Mouse (Mus musculus) liver, embryonic 14.5 days (tissue): Measurements from ENCODE around the gene Sorcs3.

ENCODE experiments used
- CTCF ChIP-seq: IDR thresholded peaks from 2 replicates; pipeline ENCODE4 v1.5.1; 2016; ENCODE audit warnings: antibody characterized with exemption, low read depth, control low read depth
- EP300 ChIP-seq: IDR thresholded peaks from 2 replicates; pipeline ENCODE4 v1.6.1; 2016; ENCODE audit warnings: antibody characterized with exemption, low read depth

GRCm38 (mm10) chr19:48461141-48461540 is 255.3 kb downstream of the Sorcs3 start:
- TF ChIP-seq CTCF (no peak), EP300 (no peak)
